Mouse (Mus musculus) limb, embryonic 12.5 days (tissue): ENCODE measurements around the gene Alk. TPM values are rescaled to one million over a fixed set of nuclear protein-coding genes. Genes with fewer than 3 reads are reported as not detected.

Experiments used
- ATAC-seq: fragments of 200-750 bp; cut with Nextera tagmentation; 2 replicates; pipeline ENCODE4 v1.8.0; 2017; ENCODE audit warnings: low read depth, moderate TSS enrichment; ENCODE audit not compliant: insufficient number of reproducible peaks, insufficient read depth, low FRiP score, low TSS enrichment
- H3K27ac ChIP-seq: fragments of 300-500 bp; sonication (generic); 2 replicates; pipeline ENCODE4 v1.5.1; 2016; ENCODE audit warnings: mild to moderate bottlenecking, moderate library complexity
- H3K27me3 ChIP-seq: fragments of 300-500 bp; sonication (generic); 2 replicates; pipeline ENCODE4 v1.6.1; 2016; ENCODE audit warnings: mild to moderate bottlenecking, moderate library complexity
- H3K36me3 ChIP-seq: fragments of 300-500 bp; sonication (generic); 2 replicates; pipeline ENCODE4 v1.6.1; 2016; ENCODE audit warnings: mild to moderate bottlenecking, moderate library complexity
- H3K4me1 ChIP-seq: fragments of 300-500 bp; sonication (generic); replicated peaks from 2 replicates; pipeline ENCODE4 v1.6.1; 2016
- H3K4me2 ChIP-seq: fragments of 300-500 bp; sonication (generic); 2 replicates; pipeline ENCODE4 v1.6.1; 2016; ENCODE audit warnings: mild to moderate bottlenecking, moderate library complexity
- H3K4me3 ChIP-seq: fragments of 300-500 bp; sonication (generic); replicated peaks from 2 replicates; pipeline ENCODE4 v1.5.1; 2016; ENCODE audit warnings: mild to moderate bottlenecking
- H3K9ac ChIP-seq: fragments of 300-500 bp; sonication (generic); replicated peaks from 2 replicates; pipeline ENCODE4 v1.6.1; 2016; ENCODE audit warnings: mild to moderate bottlenecking, moderate library complexity
- H3K9me3 ChIP-seq: fragments of 300-500 bp; sonication (generic); 2 replicates; pipeline ENCODE4 v1.6.1; 2016; ENCODE audit warnings: mild to moderate bottlenecking, moderate library complexity
- WGBS: fragments of 180-500 bp; shearing (Covaris S2); methylation state at CpG from one replicate; pipeline ENCODE4 v1.1.7; 2016; 5-methylcytosine and 5-hydroxymethylcytosine counted together
- polyA plus RNA-seq: library from polyadenylated mRNA; unstranded; fragments of >200 nt; fragmentation: Nextera tagmentation; extraction: Ambion mirVana; gene quantifications from 2 replicates; pipeline ENCODE4 v1.2.1, GENCODE M21; 2016

Alk gene
- polyA plus RNA-seq, 1 experiment from 2014 or later = 0.44 TPM

DNA sequence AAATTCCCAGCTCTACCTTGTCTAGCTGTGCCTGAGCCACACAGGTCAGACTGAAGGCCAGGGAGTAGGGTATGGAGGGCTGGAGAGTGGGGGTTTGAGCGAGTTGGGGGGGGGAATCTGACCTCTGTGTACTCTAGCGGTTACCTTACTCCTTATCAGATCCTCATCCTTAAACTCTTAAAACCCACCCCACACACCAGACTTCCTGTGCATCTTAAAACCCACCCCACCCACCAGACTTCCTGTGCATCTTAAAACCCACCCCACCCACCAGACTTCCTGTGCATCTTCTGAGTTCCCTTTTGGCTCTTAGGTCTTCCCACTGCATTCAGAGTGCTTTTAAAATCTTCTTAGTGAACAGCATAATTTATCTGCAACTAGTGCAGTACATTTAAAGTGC lies 422.0 kb downstream of the Alk start:
- 75% methylated on average over 2 of the region's 2 CpGs for WGBS
- Histone ChIP-seq H3K9ac (no peak overlapping the region), H3K4me2 (no peak overlapping the region), H3K4me1 (no peaks in the 10 kb centered on the region), H3K27me3 (no peaks in the 10 kb centered on the region), H3K9me3 (no peaks in the 10 kb centered on the region), H3K4me3 (no peak overlapping the region), H3K36me3 (no peaks in the 10 kb centered on the region), H3K27ac (no peak overlapping the region)
- no peak for ATAC-seq

DNA sequence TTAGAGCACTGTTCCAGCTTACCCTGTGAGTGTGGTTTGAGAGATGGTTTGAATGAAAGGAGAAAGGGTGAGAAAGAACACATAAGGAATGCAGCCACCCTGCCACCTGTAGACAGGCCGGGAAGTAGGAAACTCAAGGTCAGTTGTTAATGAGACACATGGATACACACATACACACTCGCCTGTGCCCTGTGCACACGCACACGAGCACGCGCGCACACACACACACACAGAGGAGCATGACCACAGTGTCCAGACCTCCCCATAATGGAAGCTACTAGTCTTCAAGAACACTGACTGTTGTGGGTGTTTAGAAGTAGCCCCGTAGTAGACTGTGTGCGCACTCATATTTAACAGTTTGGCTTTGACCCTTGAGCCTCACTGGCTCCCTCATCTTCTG lies 424.2 kb downstream of the Alk start:
- H3K4me1 ChIP-seq = no peaks in the 10 kb centered on the region
- ATAC-seq = no peak
- H3K27me3 ChIP-seq = no peaks in the 10 kb centered on the region
- 96% methylated on average over 9 of the region's 9 CpGs for WGBS
- H3K27ac ChIP-seq = no peak overlapping the region
- no peak overlapping the region for H3K4me3 ChIP-seq
- H3K9ac ChIP-seq = no peak overlapping the region
- H3K4me2 ChIP-seq = no peak overlapping the region
- H3K36me3 ChIP-seq = no peaks in the 10 kb centered on the region
- no peaks in the 10 kb centered on the region for H3K9me3 ChIP-seq

DNA sequence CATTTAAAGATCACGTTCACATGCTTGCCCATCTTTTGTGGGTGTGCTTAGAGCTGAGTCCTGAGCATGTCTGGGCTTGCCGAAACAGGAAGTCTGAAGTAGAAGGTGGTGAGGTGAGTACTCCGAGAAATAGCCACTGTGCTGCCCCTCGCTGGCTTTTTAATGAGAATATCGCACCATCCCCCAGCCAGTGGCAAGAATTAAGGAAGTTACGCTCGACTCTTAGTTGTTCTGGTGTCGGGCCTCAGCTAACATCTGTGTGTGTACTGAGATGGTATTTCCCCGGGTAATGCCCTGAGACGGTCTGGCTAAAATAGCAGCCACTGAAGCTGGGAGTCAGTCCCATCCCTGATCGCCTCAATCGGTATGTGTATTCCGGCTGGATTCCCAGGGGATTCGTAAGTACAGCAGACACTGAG lies 424.7 kb downstream of the Alk start:
- no peak overlapping the region for H3K9ac ChIP-seq
- H3K27ac ChIP-seq = no peak overlapping the region
- H3K4me3 ChIP-seq = no peak overlapping the region
- no peaks in the 10 kb centered on the region for H3K36me3 ChIP-seq
- WGBS = 84% methylated on average over 14 of the region's 14 CpGs
- ATAC-seq = no peak
- H3K4me2 ChIP-seq = no peak overlapping the region
- no peaks in the 10 kb centered on the region for H3K9me3 ChIP-seq
- H3K4me1 ChIP-seq = no peaks in the 10 kb centered on the region
- H3K27me3 ChIP-seq = no peaks in the 10 kb centered on the region

DNA sequence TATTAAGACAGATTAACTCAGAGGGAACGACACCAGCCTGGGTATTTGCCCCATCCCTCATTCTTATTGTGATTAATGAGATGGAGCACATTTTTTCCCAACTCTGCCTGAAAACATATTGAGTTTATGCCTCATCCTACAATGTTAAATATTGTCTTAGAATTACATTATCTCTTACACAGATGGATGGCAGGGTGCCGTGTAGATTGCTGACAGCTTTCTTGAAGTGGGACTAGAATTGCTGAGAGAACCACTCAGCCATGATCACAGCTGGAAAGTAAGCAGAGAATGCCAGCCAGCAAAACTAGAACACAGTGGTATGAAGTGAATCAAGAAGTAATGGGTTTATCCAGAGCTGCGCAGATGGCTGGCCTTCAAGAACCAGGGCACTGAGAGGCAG lies 430.6 kb downstream of the Alk start:
- H3K4me1 ChIP-seq = no peaks in the 10 kb centered on the region
- H3K27me3 ChIP-seq = no peaks in the 10 kb centered on the region
- H3K9me3 ChIP-seq = no peaks in the 10 kb centered on the region
- no peak overlapping the region for H3K27ac ChIP-seq
- no peaks in the 10 kb centered on the region for H3K36me3 ChIP-seq
- WGBS = 88% methylated on average over 3 of the region's 3 CpGs
- H3K4me2 ChIP-seq = no peak overlapping the region
- no peak overlapping the region for H3K9ac ChIP-seq
- H3K4me3 ChIP-seq = no peak overlapping the region
- no peak for ATAC-seq

DNA sequence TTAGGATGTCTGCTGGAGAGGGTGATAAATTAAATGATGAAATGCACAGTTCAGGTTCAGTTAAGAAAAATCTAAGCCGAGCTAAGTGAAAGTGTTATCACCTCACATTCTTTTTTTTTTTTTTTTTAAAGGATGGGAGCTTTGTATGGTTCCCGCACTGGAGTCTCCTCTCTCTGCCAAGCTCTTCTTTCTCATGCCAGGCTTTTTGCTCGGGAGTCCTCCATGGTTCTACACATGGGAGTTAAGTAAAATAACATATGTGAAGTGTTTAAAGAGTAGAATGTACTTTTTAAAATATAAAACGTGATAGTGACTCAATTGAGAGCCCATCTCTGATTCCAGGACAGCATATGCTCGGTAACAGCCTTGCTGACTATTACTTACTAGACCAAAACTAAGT lies 436.3 kb downstream of the Alk start:
- no peak for ATAC-seq
- H3K4me3 ChIP-seq = no peak overlapping the region
- no peaks in the 10 kb centered on the region for H3K36me3 ChIP-seq
- no peak overlapping the region for H3K27ac ChIP-seq
- 85% methylated on average over 5 of the region's 5 CpGs for WGBS
- no peak overlapping the region for H3K9ac ChIP-seq
- no peaks in the 10 kb centered on the region for H3K4me1 ChIP-seq
- H3K4me2 ChIP-seq = no peak overlapping the region
- no peaks in the 10 kb centered on the region for H3K9me3 ChIP-seq
- no peaks in the 10 kb centered on the region for H3K27me3 ChIP-seq

DNA sequence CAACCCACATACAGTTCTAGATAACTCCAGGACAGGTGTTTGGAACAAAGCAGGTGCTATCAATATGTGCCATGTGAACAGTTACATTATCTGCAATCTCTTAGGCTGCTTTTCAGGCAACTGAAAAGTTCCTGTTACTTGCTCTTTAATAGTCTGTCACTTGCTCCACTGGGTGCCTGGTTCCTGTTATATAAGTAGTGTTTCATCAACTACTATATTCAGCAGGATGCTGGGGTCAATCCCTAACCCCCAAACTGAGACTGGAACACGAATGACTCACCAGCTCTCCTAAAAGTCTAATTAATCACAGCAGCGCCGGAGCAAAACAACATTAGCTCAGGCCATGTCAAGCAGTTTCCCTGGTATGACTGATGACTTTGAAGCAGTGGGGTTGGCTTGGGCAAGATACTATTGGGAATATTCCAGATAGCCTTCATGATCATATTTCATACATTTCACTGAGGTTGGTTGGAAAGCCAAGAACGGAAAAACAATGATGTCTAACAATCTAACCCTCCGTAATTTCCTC lies 445.5 kb downstream of the Alk start:
- H3K9ac ChIP-seq = no peak overlapping the region
- WGBS = 53% methylated on average over 5 of the region's 5 CpGs
- no peaks in the 10 kb centered on the region for H3K27me3 ChIP-seq
- H3K36me3 ChIP-seq = no peaks in the 10 kb centered on the region
- no peak overlapping the region for H3K4me3 ChIP-seq
- ATAC-seq = no peak
- peaks cover 5% of the 10 kb centered on the region; the same call in 1 of the 2 replicates for H3K9me3 ChIP-seq
- H3K4me2 ChIP-seq = no peak overlapping the region
- H3K4me1 ChIP-seq = no peaks in the 10 kb centered on the region
- H3K27ac ChIP-seq = no peak overlapping the region

DNA sequence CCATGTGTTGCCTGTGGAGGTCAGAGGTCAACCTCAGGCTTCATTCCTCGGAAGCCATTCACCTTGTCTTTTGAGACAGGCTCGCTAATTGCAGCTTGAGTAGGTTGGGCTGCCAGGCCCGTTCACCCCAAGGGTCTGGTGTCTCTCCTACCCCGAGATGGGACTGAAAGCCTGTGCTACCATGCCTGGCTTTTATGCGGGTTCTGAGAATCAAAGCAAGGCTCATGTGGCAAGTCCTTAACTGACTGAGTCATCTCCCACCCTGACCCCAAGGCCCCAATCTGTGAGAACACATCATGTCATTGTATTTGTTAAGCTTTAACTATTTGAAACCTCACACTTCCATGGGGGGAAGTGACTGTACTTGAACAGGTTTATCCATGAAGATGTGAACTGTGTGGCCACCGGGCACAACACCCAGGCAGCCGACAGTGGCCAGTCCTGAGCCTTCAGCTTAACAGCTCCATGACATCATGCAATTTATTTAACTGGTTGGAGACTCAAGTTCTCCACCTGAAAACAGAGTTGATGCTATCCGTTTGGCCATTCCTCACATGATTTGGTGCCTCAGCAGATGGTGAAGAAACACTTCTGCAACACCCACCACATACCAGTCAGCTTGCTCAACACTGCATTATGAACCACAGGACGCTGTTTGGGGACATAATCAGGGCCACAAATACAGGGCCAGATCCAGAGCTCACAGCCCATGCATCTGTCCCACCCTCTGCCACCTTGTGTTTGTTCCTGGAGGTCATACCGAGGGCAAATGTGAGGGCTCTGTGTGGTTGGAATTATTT lies 446.4 kb downstream of the Alk start:
- Histone ChIP-seq H3K27me3 (no peaks in the 10 kb centered on the region), H3K9me3 (peaks cover 7% of the 10 kb centered on the region; the same call in 1 of the 2 replicates), H3K4me1 (no peaks in the 10 kb centered on the region), H3K27ac (no peak overlapping the region), H3K4me3 (no peak overlapping the region), H3K9ac (no peak overlapping the region), H3K4me2 (no peak overlapping the region), H3K36me3 (no peaks in the 10 kb centered on the region)
- no peak for ATAC-seq
- WGBS = 72% methylated on average over 10 of the region's 10 CpGs

DNA sequence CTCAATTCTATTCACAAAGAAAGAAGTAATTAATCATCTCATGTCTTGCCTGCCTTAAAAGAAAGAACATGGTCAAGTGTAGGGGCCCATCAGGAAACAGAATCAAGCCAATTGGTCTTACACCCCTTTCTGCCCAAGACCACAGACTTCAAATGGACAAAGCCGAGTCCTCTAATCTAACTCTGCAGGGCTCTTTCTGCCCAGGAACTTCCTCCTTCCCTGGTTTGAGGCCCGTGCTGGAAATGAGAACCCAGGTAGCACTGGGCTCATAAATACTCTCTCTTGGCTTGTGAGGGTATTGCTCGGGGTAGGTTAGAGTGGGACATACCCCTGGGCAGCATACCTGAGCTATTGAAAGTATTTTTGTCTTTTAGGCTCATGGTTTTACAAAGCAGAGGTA lies 451.4 kb downstream of the Alk start:
- Histone ChIP-seq H3K9ac (no peak overlapping the region), H3K4me1 (no peaks in the 10 kb centered on the region), H3K27ac (no peak overlapping the region), H3K4me2 (no peak overlapping the region), H3K9me3 (peaks cover 7% of the 10 kb centered on the region; the same call in 1 of the 2 replicates), H3K27me3 (no peaks in the 10 kb centered on the region), H3K4me3 (no peak overlapping the region), H3K36me3 (no peaks in the 10 kb centered on the region)
- 82% methylated on average over 3 of the region's 3 CpGs for WGBS
- ATAC-seq = no peak

DNA sequence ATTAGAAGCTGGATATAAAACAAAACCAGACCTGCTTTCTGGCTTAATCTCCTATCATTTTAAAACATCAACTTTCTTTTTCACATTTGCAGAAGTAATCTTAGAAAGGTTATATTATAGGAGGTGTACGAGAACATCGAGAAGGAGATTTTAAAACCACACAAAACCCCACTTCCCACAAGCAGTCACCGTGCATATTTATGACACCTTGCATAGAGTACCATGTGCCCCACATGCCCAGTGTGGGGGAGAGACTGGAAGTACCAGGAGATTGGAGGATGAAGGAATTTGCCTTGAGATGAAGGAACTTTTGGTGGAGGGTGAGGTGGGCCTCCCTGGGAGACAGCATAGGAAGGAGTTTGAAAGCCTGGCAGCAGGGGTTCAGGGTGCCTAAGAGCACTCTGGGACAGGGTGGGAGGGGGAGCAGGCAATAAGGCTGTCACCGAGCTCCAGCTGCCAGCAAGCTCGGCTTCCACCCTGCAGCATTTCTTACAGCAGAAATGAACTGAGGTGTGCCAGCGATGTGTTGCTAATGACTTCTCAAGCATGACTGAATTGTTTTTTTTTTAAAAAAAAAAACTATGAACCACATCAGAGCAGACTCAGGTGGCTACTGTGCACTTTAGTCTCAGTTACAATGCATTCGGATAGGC lies 459.4 kb downstream of the Alk start:
- Histone ChIP-seq H3K9me3 (0 out of 2 replicates have a peak, but pooled peaks cover 2% of the 10 kb centered on the region), H3K4me1 (peaks cover 13% of the 10 kb centered on the region; the same call in 1 of the 2 replicates), H3K27ac (no peak overlapping the region), H3K27me3 (no peaks in the 10 kb centered on the region), H3K4me3 (no peak overlapping the region), H3K36me3 (no peaks in the 10 kb centered on the region), H3K9ac (no peak overlapping the region), H3K4me2 (no peak overlapping the region)
- WGBS = 55% methylated on average over 7 of the region's 7 CpGs
- peak; percentile 42; the same call in 1 of the 2 replicates for ATAC-seq

DNA sequence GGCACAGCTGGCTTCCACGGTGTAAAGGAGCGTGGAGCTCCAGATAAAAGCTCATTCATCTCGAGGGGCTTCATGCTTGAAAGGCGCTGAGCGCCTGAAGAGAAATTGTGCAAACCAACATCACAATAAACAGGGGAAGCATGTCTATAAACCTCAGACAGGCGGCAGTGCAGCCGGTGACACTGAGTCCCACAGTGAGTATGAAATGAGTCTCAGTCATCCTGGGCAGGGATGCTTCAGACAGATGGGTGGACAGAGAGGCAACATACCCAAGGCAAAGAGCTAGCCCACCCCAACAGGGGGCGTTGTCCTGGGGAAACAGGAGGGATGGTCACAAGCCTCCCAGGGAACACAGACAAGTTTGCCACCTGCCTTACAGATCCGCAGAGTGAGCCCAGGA lies 460.0 kb downstream of the Alk start:
- H3K27me3 ChIP-seq = no peaks in the 10 kb centered on the region
- 0 out of 2 replicates have a peak, but pooled peaks cover 2% of the 10 kb centered on the region for H3K9me3 ChIP-seq
- H3K36me3 ChIP-seq = no peaks in the 10 kb centered on the region
- no peak overlapping the region for H3K27ac ChIP-seq
- no peak overlapping the region for H3K9ac ChIP-seq
- no peak overlapping the region for H3K4me3 ChIP-seq
- 70% methylated on average over 9 of the region's 9 CpGs for WGBS
- no peak for ATAC-seq
- peaks cover 13% of the 10 kb centered on the region; the same call in 1 of the 2 replicates for H3K4me1 ChIP-seq
- no peak overlapping the region for H3K4me2 ChIP-seq

DNA sequence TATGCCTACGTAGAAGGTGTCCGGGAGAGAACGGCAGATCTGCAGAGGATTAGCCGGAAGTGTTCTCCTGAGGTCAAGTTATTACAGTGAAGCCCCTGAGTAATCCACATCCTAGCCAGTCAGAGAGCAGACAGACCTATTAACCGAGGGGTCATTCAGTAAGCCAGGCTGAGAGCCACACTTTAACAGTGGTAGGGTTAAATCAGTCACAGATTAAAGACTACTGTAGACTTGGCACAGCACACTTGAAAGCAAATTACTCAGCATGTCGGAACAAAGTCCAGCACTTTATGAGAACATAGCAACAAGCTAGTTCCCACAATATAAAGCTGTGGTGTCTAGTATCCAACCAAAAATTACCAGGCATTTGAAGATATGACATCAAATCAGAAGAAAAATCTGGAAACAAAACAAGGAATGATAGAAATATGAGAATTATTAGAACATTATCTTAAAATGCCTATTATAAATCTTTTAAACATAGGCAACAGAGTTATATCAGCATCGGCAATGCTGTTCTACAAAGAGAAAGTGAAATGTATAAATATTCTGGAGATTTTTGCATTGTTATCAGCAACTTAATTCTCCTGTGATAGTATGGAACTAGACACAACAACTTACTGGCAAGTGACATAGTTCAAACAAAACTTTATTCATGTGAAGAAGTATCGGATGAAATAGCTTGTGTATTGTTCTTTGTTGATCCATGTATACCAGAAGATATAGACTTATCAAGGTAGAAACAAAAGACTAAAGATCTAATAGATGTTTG lies 472.1 kb downstream of the Alk start:
- Histone ChIP-seq H3K27me3 (no peaks in the 10 kb centered on the region), H3K9me3 (0 out of 2 replicates have a peak, but pooled peaks cover 2% of the 10 kb centered on the region), H3K4me1 (no peaks in the 10 kb centered on the region), H3K27ac (no peak overlapping the region), H3K36me3 (no peaks in the 10 kb centered on the region), H3K4me3 (no peak overlapping the region), H3K9ac (no peak overlapping the region), H3K4me2 (no peak overlapping the region)
- WGBS = 64% methylated on average over 8 of the region's 8 CpGs
- ATAC-seq = no peak
